Mouse (Mus musculus) lung, embryonic 14.5 days (tissue): ENCODE measurements around the gene Kcnc4. TPM values are rescaled to one million over a fixed set of nuclear protein-coding genes. Genes with fewer than 3 reads are reported as not detected.

ENCODE experiments used
- ATAC-seq: fragments of 200-750 bp; cut with Nextera tagmentation; 2 replicates; pipeline ENCODE4 v1.8.0; 2017; ENCODE audit warnings: mild to moderate bottlenecking, moderate TSS enrichment, moderate library complexity; ENCODE audit not compliant: insufficient read depth
- DNase-seq: peaks from one replicate; pipeline ENCODE4 v3.0.0-alpha.2; 2015
- H3K27ac ChIP-seq: fragments of 300-500 bp; sonication (generic); 2 replicates; pipeline ENCODE4 v1.5.1; 2014; ENCODE audit warnings: low read depth, mild to moderate bottlenecking, moderate library complexity
- H3K27me3 ChIP-seq: fragments of 300-500 bp; sonication (generic); 2 replicates; pipeline ENCODE4 v1.6.1; 2014; ENCODE audit warnings: low read length, control low read depth; ENCODE audit not compliant: insufficient read depth
- H3K36me3 ChIP-seq: fragments of 300-500 bp; sonication (generic); 2 replicates; pipeline ENCODE4 v1.6.1; 2014; ENCODE audit warnings: control low read depth; ENCODE audit not compliant: insufficient read depth
- H3K4me1 ChIP-seq: fragments of 300-500 bp; sonication (generic); 2 replicates; pipeline ENCODE4 v1.6.1; 2014; ENCODE audit warnings: antibody characterized with exemption, control low read depth; ENCODE audit not compliant: insufficient read depth
- H3K4me2 ChIP-seq: fragments of 300-500 bp; sonication (generic); 2 replicates; pipeline ENCODE4 v1.6.1; 2014; ENCODE audit warnings: mild to moderate bottlenecking
- H3K4me3 ChIP-seq: fragments of 300-500 bp; sonication (generic); 2 replicates; pipeline ENCODE4 v1.5.1; 2014; ENCODE audit warnings: low read depth, low read length
- H3K9ac ChIP-seq: fragments of 300-500 bp; sonication (generic); 2 replicates; pipeline ENCODE4 v1.6.1; 2014
- H3K9me3 ChIP-seq: fragments of 300-500 bp; sonication (generic); 2 replicates; pipeline ENCODE4 v1.6.1; 2016; ENCODE audit warnings: low read depth, low read length, control low read depth
- CTCF ChIP-seq: IDR thresholded peaks from 2 replicates; pipeline ENCODE4 v1.5.1; 2016; ENCODE audit warnings: antibody characterized with exemption, low read depth
- WGBS: fragments of 180-500 bp; shearing (Covaris S2); extraction: QIAGEN DNeasy Blood & Tissue Kit; methylation state at CpG from one replicate; pipeline ENCODE4 v1.1.7; 2014; 5-methylcytosine and 5-hydroxymethylcytosine counted together
- polyA plus RNA-seq: library from polyadenylated mRNA; unstranded; fragments of >200 nt; fragmentation: Nextera tagmentation; extraction: Ambion mirVana; gene quantifications from 2 replicates; pipeline ENCODE4 v1.2.1, GENCODE M21; 2014

Gene Kcnc4
- polyA plus RNA-seq, 1 experiment from 2014 or later, result 0.07 TPM

DNA sequence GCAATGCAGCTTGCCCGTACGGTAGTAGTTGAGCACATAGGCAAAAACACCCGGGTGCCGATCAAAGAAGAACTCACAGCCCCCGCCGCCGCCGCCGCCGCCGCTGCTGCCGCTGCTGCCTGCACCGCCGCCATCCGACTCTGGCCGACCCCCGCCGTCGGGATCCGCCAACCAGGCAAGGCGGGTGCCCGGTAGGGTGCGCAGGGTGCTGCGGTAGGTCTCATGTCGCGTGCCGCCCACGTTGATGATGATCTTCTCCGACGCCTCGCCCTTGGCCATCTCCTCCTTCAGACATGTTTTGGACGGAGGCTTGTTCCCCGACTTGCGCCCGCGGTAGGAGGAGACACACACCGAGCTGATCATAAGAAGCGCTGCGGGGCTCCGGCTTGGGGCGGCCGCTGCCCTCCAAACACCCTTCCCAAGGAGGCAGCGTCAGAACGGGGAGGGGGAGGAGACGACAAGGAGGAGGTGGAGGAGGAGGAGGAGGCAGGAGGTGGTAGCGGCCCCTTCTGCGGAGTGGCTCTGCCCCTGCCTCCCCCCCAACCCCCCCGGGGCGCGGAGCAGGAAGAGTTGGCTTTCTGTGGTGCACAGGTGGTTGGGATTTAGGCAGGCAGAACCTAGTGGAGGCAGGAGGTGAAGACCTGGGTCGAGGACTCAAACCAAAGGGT, 690 bp downstream of the Kcnc4 start:
- no peak overlapping the region for H3K27ac ChIP-seq
- no peak for TF ChIP-seq CTCF
- no peak; the same call in 1 of the 2 replicates for ATAC-seq
- no peaks in the 10 kb centered on the region for H3K9me3 ChIP-seq
- no peaks in the 10 kb centered on the region for H3K36me3 ChIP-seq
- DNase-seq, result peak; percentile 21
- H3K4me3 ChIP-seq, result peak overlapping the region; percentile 46
- under 1% methylated on average over 51 of the region's 51 CpGs for WGBS
- no peak overlapping the region; the same call in 1 of the 2 replicates for H3K9ac ChIP-seq
- peaks cover 96% of the 10 kb centered on the region for H3K27me3 ChIP-seq
- H3K4me1 ChIP-seq, result no peaks in the 10 kb centered on the region
- H3K4me2 ChIP-seq, result peak overlapping the region; percentile 83

DNA sequence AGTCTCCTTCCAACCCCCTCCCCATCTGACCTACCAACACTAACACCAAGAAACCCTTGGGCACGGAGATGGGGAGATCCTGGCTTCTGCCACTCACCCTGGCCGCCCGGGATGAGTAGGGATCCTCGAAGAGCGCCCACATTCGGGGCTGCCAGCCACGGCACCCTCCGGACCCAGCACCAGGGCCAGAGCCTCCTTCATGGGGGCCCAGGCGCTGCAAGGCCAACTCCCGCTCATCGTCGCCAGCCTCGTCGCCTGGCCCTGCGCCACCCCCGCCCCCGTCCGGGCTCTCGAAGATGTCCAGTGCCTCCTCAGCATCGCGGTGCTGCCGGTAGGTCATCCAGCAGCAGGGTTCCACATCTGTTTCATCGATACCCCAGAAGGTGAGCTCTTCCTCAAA, 1.2 kb downstream of the Kcnc4 start:
- ATAC-seq, result no peak

DNA sequence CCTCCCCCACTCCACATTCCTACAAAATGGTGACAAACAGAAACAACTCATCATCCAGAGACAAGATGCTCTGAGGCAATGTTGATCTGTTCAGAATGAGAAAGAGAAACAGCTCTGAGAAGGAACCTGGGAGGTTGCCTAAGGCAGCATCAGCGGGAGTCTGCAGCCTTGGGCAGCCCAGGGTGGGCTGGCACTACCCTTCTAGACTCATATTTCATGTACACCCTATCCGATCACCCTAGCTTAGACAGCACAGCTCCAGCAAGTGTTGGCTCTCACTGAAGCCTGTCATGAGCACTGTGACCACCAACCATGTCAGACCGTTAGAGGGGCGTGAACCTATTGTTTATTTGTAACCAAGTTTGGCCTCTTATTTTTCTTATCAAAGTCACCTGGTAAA, 5.1 kb downstream of the Kcnc4 start:
- H3K4me2 ChIP-seq, result no peak overlapping the region
- no peak overlapping the region for H3K9ac ChIP-seq
- no peaks in the 10 kb centered on the region for H3K36me3 ChIP-seq
- no peak for DNase-seq
- H3K4me3 ChIP-seq, result no peak overlapping the region
- no peak overlapping the region for H3K27ac ChIP-seq
- TF ChIP-seq CTCF, result no peak
- ATAC-seq, result no peak
- no peaks in the 10 kb centered on the region for H3K9me3 ChIP-seq
- H3K27me3 ChIP-seq, result peaks cover 58% of the 10 kb centered on the region
- 57% methylated on average over 4 of the region's 4 CpGs for WGBS
- H3K4me1 ChIP-seq, result no peaks in the 10 kb centered on the region

More for the DNA sequence above, 1.2 kb downstream of the Kcnc4 start:
- H3K4me3 ChIP-seq, result peak overlapping the region; percentile 46
- no peaks in the 10 kb centered on the region for H3K36me3 ChIP-seq
- TF ChIP-seq CTCF, result no peak
- H3K9me3 ChIP-seq, result no peaks in the 10 kb centered on the region
- peaks cover 94% of the 10 kb centered on the region for H3K27me3 ChIP-seq
- no peak for DNase-seq
- H3K4me1 ChIP-seq, result no peaks in the 10 kb centered on the region
- peak overlapping the region; percentile 6; the same call in 1 of the 2 replicates for H3K9ac ChIP-seq
- 2% methylated on average over 23 of the region's 23 CpGs for WGBS
- no peak overlapping the region for H3K27ac ChIP-seq
- peak overlapping the region; percentile 83 for H3K4me2 ChIP-seq

DNA sequence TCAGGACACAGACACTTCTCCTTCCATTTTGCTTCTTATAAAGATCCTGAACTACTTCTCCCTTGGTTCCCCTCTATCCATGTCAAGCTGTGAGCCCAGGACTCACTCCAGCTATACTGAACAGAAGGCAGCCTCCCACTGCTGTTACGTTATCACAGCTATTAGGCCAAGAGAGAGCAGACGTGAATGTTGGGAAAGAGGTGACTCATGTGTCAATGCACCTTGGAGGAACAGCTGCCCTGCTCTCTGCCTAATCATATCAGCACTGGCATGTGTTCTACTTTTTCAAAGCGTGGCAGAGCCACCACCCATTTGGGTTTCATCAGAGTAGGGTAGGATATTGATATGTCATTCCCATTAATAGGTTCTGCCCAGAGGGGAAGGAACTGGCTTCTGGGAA, 12.5 kb downstream of the Kcnc4 start:
- TF ChIP-seq CTCF, result no peak
- Histone ChIP-seq H3K27ac (no peak overlapping the region), H3K36me3 (no peaks in the 10 kb centered on the region), H3K4me1 (no peaks in the 10 kb centered on the region), H3K9ac (no peak overlapping the region), H3K4me2 (no peak overlapping the region), H3K27me3 (no peaks in the 10 kb centered on the region; the same call in 1 of the 2 replicates), H3K9me3 (no peaks in the 10 kb centered on the region), H3K4me3 (no peak overlapping the region)
- no peak for ATAC-seq
- no peak for DNase-seq
- WGBS, result 50% methylated on average over 3 of the region's 3 CpGs

DNA sequence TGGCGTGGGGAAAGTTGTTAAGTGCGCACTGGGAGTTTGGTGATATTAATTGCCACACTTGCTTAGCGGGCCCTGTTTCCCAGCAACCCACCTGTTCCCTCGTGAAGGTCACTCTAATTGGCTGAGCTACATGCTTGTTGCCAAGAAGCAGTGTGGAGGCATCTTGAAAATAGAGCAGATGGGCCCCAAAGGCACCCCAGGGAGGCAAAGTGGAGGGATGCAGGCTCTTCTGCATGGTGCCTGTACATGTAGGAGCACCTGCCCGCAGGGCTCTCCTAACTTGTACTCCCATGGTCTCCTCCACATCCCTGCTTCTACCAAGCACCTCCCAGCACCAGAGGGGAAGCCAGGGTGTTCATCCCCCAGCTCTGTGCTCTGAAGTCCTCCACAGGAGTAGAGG, 15.5 kb downstream of the Kcnc4 start:
- DNase-seq (no peak), ATAC-seq (no peak)
- no peak overlapping the region for H3K4me3 ChIP-seq
- no peak overlapping the region for H3K27ac ChIP-seq
- no peak overlapping the region for H3K4me2 ChIP-seq
- no peaks in the 10 kb centered on the region for H3K9me3 ChIP-seq
- H3K36me3 ChIP-seq, result no peaks in the 10 kb centered on the region
- no peaks in the 10 kb centered on the region for H3K27me3 ChIP-seq
- TF ChIP-seq CTCF, result no peak
- H3K9ac ChIP-seq, result no peak overlapping the region
- 78% methylated on average over 5 of the region's 5 CpGs for WGBS
- H3K4me1 ChIP-seq, result no peaks in the 10 kb centered on the region

DNA sequence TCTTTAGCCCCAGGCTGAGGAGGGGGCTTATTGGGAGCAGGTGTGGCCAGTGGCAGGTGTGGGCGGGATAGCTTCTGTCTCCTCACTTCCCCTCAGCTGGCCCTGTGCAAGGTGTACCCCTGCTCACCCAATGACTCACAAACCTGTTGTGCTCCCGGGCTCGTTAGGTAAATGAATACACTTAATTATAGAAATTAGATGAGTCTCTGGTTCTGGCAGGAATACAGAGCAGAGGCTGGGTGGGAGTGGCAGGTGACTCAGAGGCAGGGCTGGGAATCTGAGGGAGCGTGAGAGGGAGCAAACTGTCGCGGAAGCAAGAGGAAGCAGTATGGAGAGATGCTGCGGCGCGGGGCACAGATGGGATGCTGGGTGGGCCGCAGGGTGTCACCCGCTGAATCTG, 17.2 kb downstream of the Kcnc4 start:
- no peak overlapping the region for H3K4me2 ChIP-seq
- DNase-seq (no peak), ATAC-seq (no peak)
- 78% methylated on average over 11 of the region's 11 CpGs for WGBS
- no peak overlapping the region for H3K27ac ChIP-seq
- no peak for TF ChIP-seq CTCF
- H3K4me3 ChIP-seq, result no peak overlapping the region
- no peak overlapping the region for H3K9ac ChIP-seq
- no peaks in the 10 kb centered on the region for H3K36me3 ChIP-seq
- H3K9me3 ChIP-seq, result no peaks in the 10 kb centered on the region
- no peaks in the 10 kb centered on the region for H3K4me1 ChIP-seq
- no peaks in the 10 kb centered on the region for H3K27me3 ChIP-seq

DNA sequence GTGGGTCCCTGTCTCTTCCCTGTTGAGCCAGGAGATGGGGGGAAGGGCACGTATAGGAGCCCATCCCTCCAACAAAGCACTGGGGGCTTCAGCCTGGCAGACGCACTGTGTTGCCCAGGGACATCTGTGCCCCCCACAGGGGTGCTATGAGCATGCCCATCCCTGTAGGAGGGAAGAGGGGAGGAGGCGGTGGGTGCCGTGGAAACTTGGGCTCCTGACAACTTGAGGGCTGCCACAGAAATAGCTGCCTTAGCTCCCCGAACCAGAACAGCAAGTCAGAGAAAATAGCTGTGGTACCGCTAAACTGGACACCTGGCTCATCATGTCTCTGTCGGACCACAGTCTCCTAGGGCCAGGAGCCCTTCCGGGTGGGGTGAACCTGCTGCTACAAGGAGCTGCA, 18.0 kb downstream of the Kcnc4 start:
- no peak for TF ChIP-seq CTCF
- Histone ChIP-seq H3K9me3 (no peaks in the 10 kb centered on the region), H3K4me1 (no peaks in the 10 kb centered on the region), H3K27me3 (no peaks in the 10 kb centered on the region), H3K4me2 (no peak overlapping the region), H3K36me3 (no peaks in the 10 kb centered on the region), H3K4me3 (no peak overlapping the region), H3K9ac (no peak overlapping the region), H3K27ac (no peak overlapping the region)
- DNase-seq, result no peak
- ATAC-seq, result no peak
- WGBS, result 67% methylated on average over 8 of the region's 8 CpGs
